Mouse (Mus musculus) brain, embryonic 14.5 days (tissue): ENCODE results near the gene Gapvd1.

Source experiments
- CTCF ChIP-seq: fragments of 200-500 bp; IDR thresholded peaks from 2 replicates; pipeline ENCODE4 v1.5.1; 2012; ENCODE audit warnings: inconsistent platforms, mild to moderate bottlenecking, moderate library complexity, borderline replicate concordance; ENCODE audit not compliant: insufficient read depth, insufficient read length; ENCODE audit errors: extremely low read depth
- POLR2A ChIP-seq: fragments of 200-500 bp; IDR thresholded peaks from 2 replicates; pipeline ENCODE4 v1.6.1; 2012; ENCODE audit warnings: mild to moderate bottlenecking, inconsistent platforms, borderline replicate concordance; ENCODE audit not compliant: poor library complexity, insufficient read depth, insufficient read length, severe bottlenecking; ENCODE audit errors: extremely low read depth

DNA sequence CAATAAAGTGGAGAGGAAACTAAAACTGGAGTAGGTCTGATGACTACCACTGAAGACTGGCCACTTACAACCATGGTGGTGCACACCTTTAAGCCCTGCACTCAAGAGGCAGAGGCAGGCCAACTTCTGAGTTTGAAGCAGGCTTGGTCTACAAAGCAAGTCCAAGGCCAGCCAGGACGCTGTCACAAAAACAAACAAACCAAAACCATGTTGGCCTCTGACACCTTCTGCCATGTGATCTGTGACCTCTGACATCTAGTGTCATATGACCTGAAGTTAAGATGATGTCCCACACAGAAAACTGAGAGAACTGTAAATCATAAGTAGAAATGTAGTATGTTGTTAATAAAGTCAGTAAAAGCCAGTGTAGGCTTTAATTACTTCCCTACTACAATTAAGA is 17.1 kb downstream of the Gapvd1 start:
- TF ChIP-seq CTCF: no peak
- TF ChIP-seq POLR2A: no peak
